Mouse (Mus musculus) embryo, embryonic 11.5 days (tissue): Measurements from ENCODE around the gene D430041D05Rik.

Experiments used
- DNase-seq: peaks from one replicate; pipeline ENCODE4 v3.0.0-alpha.2; 2012; ENCODE audit warnings: low read depth, low spot score

D430041D05Rik gene

GRCm38 (mm10) chr2:104282835-104283234 is 128.0 kb downstream of the D430041D05Rik start:
- no peak for DNase-seq

- DNase-seq: no peak
Observed at GRCm38 (mm10) chr2:104267049-104267448, 143.8 kb downstream of the D430041D05Rik start.

- DNase-seq: no peak
Observed at GRCm38 (mm10) chr2:104261741-104262067, 149.1 kb downstream of the D430041D05Rik start.

GRCm38 (mm10) chr2:104260920-104261740 is 149.7 kb downstream of the D430041D05Rik start:
- DNase-seq: no peak

- no peak for DNase-seq
Observed at GRCm38 (mm10) chr2:104256585-104256984, 154.2 kb downstream of the D430041D05Rik start.

GRCm38 (mm10) chr2:104254944-104255343 is 155.9 kb downstream of the D430041D05Rik start:
- no peak for DNase-seq

- DNase-seq: no peak
Observed at GRCm38 (mm10) chr2:104253341-104253740, 157.5 kb downstream of the D430041D05Rik start.

- no peak for DNase-seq
Observed at GRCm38 (mm10) chr2:104251647-104252046, 159.2 kb downstream of the D430041D05Rik start.

- no peak for DNase-seq
Observed at GRCm38 (mm10) chr2:104249856-104250255, 161.0 kb downstream of the D430041D05Rik start.

GRCm38 (mm10) chr2:104246851-104247250 is 164.0 kb downstream of the D430041D05Rik start:
- no peak for DNase-seq

- no peak for DNase-seq
Observed at GRCm38 (mm10) chr2:104242055-104242454, 168.8 kb downstream of the D430041D05Rik start.

- DNase-seq: no peak
Observed at GRCm38 (mm10) chr2:104237141-104237540, 173.7 kb downstream of the D430041D05Rik start.

GRCm38 (mm10) chr2:104230444-104230843 is 180.4 kb downstream of the D430041D05Rik start:
- no peak for DNase-seq

- DNase-seq: no peak
Observed at GRCm38 (mm10) chr2:104226057-104226456, 184.8 kb downstream of the D430041D05Rik start.

GRCm38 (mm10) chr2:104219733-104220391 is 191.0 kb downstream of the D430041D05Rik start:
- no peak for DNase-seq

GRCm38 (mm10) chr2:104218588-104219065 is 192.2 kb downstream of the D430041D05Rik start:
- DNase-seq: no peak

GRCm38 (mm10) chr2:104218114-104218513 is 192.7 kb downstream of the D430041D05Rik start:
- DNase-seq: no peak

GRCm38 (mm10) chr2:104209408-104209807 is 201.4 kb downstream of the D430041D05Rik start:
- no peak for DNase-seq

- no peak for DNase-seq
Observed at GRCm38 (mm10) chr2:104208415-104208814, 202.4 kb downstream of the D430041D05Rik start.

- DNase-seq: peak; percentile 23
Observed at GRCm38 (mm10) chr2:104207948-104208347, 202.9 kb downstream of the D430041D05Rik start.

- no peak for DNase-seq
Observed at GRCm38 (mm10) chr2:104205623-104206022, 205.2 kb downstream of the D430041D05Rik start.

GRCm38 (mm10) chr2:104200211-104200610 is 210.6 kb downstream of the D430041D05Rik start:
- no peak for DNase-seq

- DNase-seq: no peak
Observed at GRCm38 (mm10) chr2:104198186-104198585, 212.6 kb downstream of the D430041D05Rik start.
